Mouse (Mus musculus): ENCODE results near the gene Otud1.

- no peak for TF ChIP-seq CTCF (IDR thresholded peaks at IDR 0.05; ENCODE audit: extremely low read depth, insufficient read depth, insufficient read length, insufficient replicate concordance)
- no peak for TF ChIP-seq POLR2A (IDR thresholded peaks at IDR 0.05; ENCODE audit: low read depth, low read length)
These were observed 24.1 kb upstream of the Otud1 start for GRCm38 (mm10) chr2:19633406-19633920.

Data from spleen, adult 2 months (tissue).